Mouse (Mus musculus) intestine, embryonic 14.5 days (tissue): ENCODE results near the gene 2410002F23Rik. TPM values are rescaled to one million over a fixed set of nuclear protein-coding genes. Genes with fewer than 3 reads are reported as not detected.

Experiments
- ATAC-seq: fragments of 200-750 bp; cut with Nextera tagmentation; replicated peaks from 2 replicates; pipeline ENCODE4 v1.8.0; 2017; ENCODE audit warnings: low read depth, moderate number of reproducible peaks, moderate TSS enrichment, moderate library complexity; ENCODE audit not compliant: low FRiP score, low TSS enrichment
- DNase-seq: peaks from one replicate; pipeline ENCODE4 v3.0.0-alpha.2; 2018; ENCODE audit warnings: low spot score
- H3K27ac ChIP-seq: fragments of 300-500 bp; sonication (generic); 2 replicates; pipeline ENCODE4 v1.5.1; 2014; ENCODE audit warnings: low read depth, mild to moderate bottlenecking, control low read depth
- H3K27me3 ChIP-seq: fragments of 300-500 bp; sonication (generic); replicated peaks from 2 replicates; pipeline ENCODE4 v1.6.1; 2014; ENCODE audit warnings: low read length, control low read depth; ENCODE audit not compliant: control insufficient read depth, insufficient read depth
- H3K36me3 ChIP-seq: fragments of 300-500 bp; sonication (generic); 2 replicates; pipeline ENCODE4 v1.6.1; 2014; ENCODE audit warnings: low read length, control low read depth; ENCODE audit not compliant: control insufficient read depth, insufficient read depth
- H3K4me1 ChIP-seq: fragments of 300-500 bp; sonication (generic); replicated peaks from 2 replicates; pipeline ENCODE4 v1.6.1; 2014; ENCODE audit warnings: low read length, control low read depth, mixed read lengths; ENCODE audit not compliant: control insufficient read depth, insufficient read depth
- H3K4me2 ChIP-seq: fragments of 300-500 bp; sonication (generic); 2 replicates; pipeline ENCODE4 v1.6.1; 2014; ENCODE audit warnings: low read length
- H3K4me3 ChIP-seq: fragments of 300-500 bp; sonication (generic); 2 replicates; pipeline ENCODE4 v1.5.1; 2014; ENCODE audit warnings: low read depth, low read length, control low read depth, mixed read lengths
- H3K9ac ChIP-seq: fragments of 300-500 bp; sonication (generic); 2 replicates; pipeline ENCODE4 v1.6.1; 2014; ENCODE audit warnings: mild to moderate bottlenecking, low read length
- H3K9me3 ChIP-seq: fragments of 300-500 bp; sonication (generic); 2 replicates; pipeline ENCODE4 v1.6.1; 2016; ENCODE audit warnings: low read length, control low read depth; ENCODE audit not compliant: control insufficient read depth
- WGBS: fragments of 180-500 bp; shearing (Covaris S2); extraction: QIAGEN DNeasy Blood & Tissue Kit; methylation state at CpG from one replicate; pipeline ENCODE4 v1.1.7; 2014; 5-methylcytosine and 5-hydroxymethylcytosine counted together
- polyA plus RNA-seq: library from polyadenylated mRNA; unstranded; fragments of >200 nt; fragmentation: Nextera tagmentation; extraction: Ambion mirVana; gene quantifications from 2 replicates; pipeline ENCODE4 v1.2.1, GENCODE M21; 2014

Gene 2410002F23Rik
- polyA plus RNA-seq, 1 experiment from 2014 or later, result 129 TPM

DNA sequence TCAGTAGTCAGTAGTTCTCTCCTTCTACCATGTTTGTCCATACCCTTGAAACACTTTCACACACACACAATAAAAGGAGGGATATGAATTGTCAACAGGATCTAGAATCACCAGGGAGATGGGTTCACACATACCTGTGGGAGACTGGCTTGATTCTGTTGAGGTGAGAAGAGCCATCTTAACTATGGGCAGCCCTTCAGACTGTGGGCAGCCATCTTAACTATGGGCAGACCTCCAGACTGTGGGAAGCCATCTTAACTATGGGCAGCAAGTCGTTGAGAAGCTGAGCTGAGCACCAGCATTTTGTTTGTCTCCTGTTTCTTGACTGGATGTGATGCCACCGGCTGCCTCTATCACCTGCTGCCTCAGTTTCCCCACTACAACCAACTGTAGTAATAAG lies 24.8 kb downstream of the 2410002F23Rik start:
- ATAC-seq (no peak), DNase-seq (no peak)
- Histone ChIP-seq H3K36me3 (no peaks in the 10 kb centered on the region), H3K9ac (no peak overlapping the region), H3K9me3 (no peaks in the 10 kb centered on the region), H3K4me1 (no peaks in the 10 kb centered on the region), H3K27me3 (no peaks in the 10 kb centered on the region; the same call in 1 of the 2 replicates), H3K4me3 (no peak overlapping the region), H3K27ac (no peak overlapping the region), H3K4me2 (no peak overlapping the region)
- WGBS, result 79% methylated on average over 2 of the region's 2 CpGs

DNA sequence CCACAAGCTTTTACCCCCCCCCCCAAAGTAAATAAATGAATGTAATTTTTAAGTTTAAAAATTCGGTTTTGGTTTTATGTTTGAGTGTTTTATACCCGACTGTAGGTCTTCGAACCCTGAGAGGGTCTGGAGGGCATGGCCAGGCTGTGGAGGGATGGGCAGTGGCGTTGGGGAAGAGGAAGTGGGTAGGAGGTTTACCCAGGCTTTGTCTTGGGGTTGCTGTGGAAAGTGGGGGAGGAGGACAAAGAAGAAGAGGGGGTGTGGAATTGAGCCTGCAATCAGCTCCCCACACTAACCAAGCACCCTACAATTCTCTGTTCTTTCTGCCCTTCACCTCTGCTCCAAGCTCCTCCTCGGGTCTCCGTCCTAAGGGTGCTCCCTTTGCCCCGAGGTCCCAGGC lies 26.0 kb downstream of the 2410002F23Rik start:
- Histone ChIP-seq H3K4me2 (no peak overlapping the region), H3K9ac (no peak overlapping the region), H3K36me3 (no peaks in the 10 kb centered on the region), H3K9me3 (no peaks in the 10 kb centered on the region), H3K27ac (no peak overlapping the region), H3K27me3 (no peaks in the 10 kb centered on the region; the same call in 1 of the 2 replicates), H3K4me3 (no peak overlapping the region), H3K4me1 (no peaks in the 10 kb centered on the region)
- no peak for DNase-seq
- 87% methylated on average over 7 of the region's 7 CpGs for WGBS
- no peak for ATAC-seq

DNA sequence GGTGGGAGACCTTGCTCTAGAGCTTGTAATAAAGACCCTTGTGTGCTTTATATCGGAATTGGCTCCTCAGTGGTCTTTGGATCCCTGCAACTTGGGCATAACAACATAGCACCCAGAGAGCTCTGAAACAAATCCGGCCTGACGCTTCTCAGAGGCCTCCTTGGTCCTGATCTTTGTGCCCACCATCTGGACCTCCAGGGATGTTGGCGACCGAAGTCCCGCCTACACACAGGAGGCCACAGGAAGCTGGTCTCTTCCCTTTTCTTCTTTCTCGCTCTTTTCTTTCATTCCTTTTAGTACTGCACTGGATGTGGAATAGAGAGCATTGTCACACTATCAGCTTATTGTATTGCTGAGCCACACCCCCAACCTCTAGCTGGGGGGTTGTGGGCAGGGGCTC lies 26.9 kb downstream of the 2410002F23Rik start:
- ATAC-seq, result no peak
- no peak overlapping the region for H3K27ac ChIP-seq
- H3K9me3 ChIP-seq, result no peaks in the 10 kb centered on the region

DNA sequence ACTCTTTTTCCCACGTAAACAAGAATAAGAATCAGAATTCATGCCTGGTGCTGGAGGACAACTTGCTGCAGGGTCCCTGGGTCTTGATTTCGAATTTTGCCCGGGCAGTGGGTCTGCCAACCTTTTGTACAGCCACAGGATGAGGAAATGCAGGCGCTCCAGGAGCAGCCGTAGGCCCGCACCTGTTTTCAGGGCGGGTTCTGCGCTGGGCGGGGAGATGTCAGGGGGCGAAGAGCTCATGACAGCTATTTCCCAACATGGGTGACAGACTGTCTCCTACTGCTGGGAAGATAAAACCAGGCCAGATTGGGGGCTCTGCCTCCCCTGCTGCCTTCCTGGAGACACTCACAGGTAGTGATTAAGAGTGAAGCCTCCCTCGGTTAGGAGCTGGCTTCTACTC lies 27.6 kb downstream of the 2410002F23Rik start:
- no peak overlapping the region for H3K4me2 ChIP-seq
- WGBS, result 26% methylated on average over 11 of the region's 11 CpGs

More for the DNA sequence above, 26.9 kb downstream of the 2410002F23Rik start:
- H3K36me3 ChIP-seq, result no peaks in the 10 kb centered on the region
- 79% methylated on average over 7 of the region's 7 CpGs for WGBS
- H3K27me3 ChIP-seq, result no peaks in the 10 kb centered on the region; the same call in 1 of the 2 replicates
- no peak overlapping the region for H3K4me2 ChIP-seq
- H3K4me1 ChIP-seq, result no peaks in the 10 kb centered on the region
- no peak overlapping the region for H3K4me3 ChIP-seq
- no peak for DNase-seq
- H3K9ac ChIP-seq, result no peak overlapping the region

DNA sequence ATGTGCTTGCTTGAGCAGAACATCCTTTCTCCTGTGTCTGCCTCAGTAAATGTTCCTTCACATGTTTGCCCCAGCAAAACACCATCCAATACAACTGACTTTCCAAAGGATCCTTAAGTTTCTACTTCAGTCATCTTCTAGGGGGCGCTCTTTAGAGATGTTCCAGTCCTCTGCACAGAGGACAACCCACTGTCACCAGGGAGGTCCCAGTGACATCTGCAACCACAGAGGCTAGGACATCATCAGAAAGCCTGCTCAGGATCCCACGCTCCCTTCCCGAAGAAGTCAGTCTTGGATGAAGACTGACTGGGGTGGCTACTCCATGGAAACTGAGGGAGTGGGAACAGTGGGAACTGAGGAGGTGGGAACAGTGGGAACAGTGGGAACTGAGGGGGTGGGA lies 29.0 kb downstream of the 2410002F23Rik start:
- H3K4me3 ChIP-seq, result no peak overlapping the region
- H3K27me3 ChIP-seq, result no peaks in the 10 kb centered on the region; the same call in 1 of the 2 replicates
- WGBS, result 75% methylated on average over 3 of the region's 3 CpGs
- DNase-seq (no peak), ATAC-seq (no peak)
- H3K27ac ChIP-seq, result no peak overlapping the region
- no peaks in the 10 kb centered on the region for H3K4me1 ChIP-seq
- H3K4me2 ChIP-seq, result no peak overlapping the region
- H3K9me3 ChIP-seq, result no peaks in the 10 kb centered on the region
- no peak overlapping the region for H3K9ac ChIP-seq
- H3K36me3 ChIP-seq, result no peaks in the 10 kb centered on the region

More for the DNA sequence above, 27.6 kb downstream of the 2410002F23Rik start:
- DNase-seq (no peak), ATAC-seq (no peak)
- Histone ChIP-seq H3K9ac (no peak overlapping the region), H3K4me1 (no peaks in the 10 kb centered on the region), H3K4me3 (no peak overlapping the region), H3K27me3 (no peaks in the 10 kb centered on the region; the same call in 1 of the 2 replicates), H3K36me3 (no peaks in the 10 kb centered on the region), H3K9me3 (no peaks in the 10 kb centered on the region), H3K27ac (no peak overlapping the region)

DNA sequence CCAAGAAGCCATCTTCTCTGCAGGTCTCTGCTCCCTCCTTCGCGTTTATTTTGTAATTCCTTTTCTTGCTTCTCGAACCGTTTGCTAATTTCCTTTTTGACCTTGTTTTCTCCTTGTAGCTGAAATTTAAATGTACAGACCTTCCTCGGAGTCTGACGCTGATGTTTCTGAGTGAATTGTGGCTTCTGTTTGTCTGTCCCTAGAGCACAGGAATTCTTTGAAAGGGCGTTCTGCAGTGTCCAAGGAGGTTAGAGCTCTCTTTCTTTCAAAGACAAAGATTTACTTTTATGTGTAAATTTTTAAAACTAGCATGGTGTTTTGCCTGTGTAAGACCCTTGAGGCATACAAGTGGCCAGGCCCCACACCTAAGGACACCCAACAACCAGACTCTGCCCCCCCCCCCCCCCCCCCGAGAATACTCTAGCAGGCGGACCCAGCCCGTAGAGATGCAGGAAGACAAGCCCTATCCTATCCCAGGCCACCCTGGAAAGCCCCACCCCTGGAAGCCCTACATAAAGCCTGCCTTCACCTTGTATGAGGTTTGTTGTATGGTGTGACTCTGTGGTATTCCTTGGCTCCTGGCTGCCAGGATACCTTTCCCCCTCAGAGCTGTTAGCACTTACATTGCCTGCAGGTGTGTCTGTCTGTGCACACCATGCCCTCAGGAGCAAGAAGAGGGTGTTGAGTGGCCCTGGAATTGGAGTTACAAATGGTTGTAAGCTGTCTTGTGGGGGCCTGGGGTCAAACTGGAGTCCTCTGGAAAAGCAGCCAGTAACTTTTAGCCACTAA lies 30.1 kb downstream of the 2410002F23Rik start:
- Histone ChIP-seq H3K4me2 (no peak overlapping the region), H3K4me3 (no peak overlapping the region), H3K27ac (no peak overlapping the region), H3K9ac (no peak overlapping the region), H3K9me3 (no peaks in the 10 kb centered on the region), H3K27me3 (no peaks in the 10 kb centered on the region; the same call in 1 of the 2 replicates), H3K4me1 (no peaks in the 10 kb centered on the region), H3K36me3 (no peaks in the 10 kb centered on the region)
- DNase-seq, result no peak
- no peak for ATAC-seq
- 68% methylated on average over 10 of the region's 10 CpGs for WGBS

DNA sequence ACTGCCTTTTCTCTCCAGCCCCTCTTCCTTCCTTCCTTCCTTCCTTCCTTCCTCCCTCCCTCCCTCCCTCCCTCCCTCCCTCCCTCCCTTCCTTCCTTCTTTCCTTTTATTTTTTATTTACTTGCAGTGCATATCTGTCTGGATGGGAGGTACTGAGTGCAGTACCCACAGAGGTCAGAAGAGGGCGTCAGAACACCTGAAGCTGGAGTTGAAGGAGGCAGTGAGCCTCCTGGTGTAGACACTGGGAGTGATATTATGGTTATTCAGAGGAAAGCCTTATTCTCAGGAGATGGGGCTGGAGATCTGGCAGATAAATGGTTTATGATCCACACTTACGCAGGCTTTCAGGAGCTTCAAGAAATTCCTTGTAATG lies 30.7 kb downstream of the 2410002F23Rik start:
- Histone ChIP-seq H3K4me3 (no peak overlapping the region), H3K9ac (no peak overlapping the region), H3K4me2 (no peak overlapping the region), H3K4me1 (no peaks in the 10 kb centered on the region), H3K9me3 (no peaks in the 10 kb centered on the region), H3K27me3 (no peaks in the 10 kb centered on the region; the same call in 1 of the 2 replicates), H3K27ac (no peak overlapping the region), H3K36me3 (no peaks in the 10 kb centered on the region)
- no peak for ATAC-seq
- 45% methylated on average over 2 of the region's 2 CpGs for WGBS
- DNase-seq, result no peak

DNA sequence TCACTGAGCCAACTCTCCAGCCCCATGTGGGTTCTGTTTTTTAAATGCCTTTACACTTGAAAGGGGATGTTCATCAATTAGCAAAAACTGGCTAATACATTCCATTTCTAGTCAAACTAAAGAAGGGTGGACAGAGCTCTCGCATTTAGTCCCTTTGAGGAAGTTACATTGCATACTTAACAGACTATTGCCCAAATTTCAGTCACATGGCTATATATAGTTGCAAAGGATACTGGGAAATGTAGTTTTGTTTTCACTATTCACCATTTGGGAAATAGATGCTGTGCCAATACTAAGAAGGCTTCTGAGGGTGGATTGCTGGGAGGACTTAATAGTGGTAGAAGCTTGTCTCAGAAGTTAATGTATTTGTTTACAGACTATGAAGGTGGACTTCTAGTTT lies 34.4 kb downstream of the 2410002F23Rik start:
- H3K4me1 ChIP-seq, result no peaks in the 10 kb centered on the region
- H3K9me3 ChIP-seq, result no peaks in the 10 kb centered on the region
- no peak overlapping the region for H3K9ac ChIP-seq
- H3K27me3 ChIP-seq, result no peaks in the 10 kb centered on the region
- no peaks in the 10 kb centered on the region for H3K36me3 ChIP-seq
- H3K4me2 ChIP-seq, result no peak overlapping the region
- H3K4me3 ChIP-seq, result no peak overlapping the region
- DNase-seq (no peak), ATAC-seq (no peak)
- H3K27ac ChIP-seq, result no peak overlapping the region
- WGBS, result 64% methylated on average over 1 of the region's 1 CpGs

DNA sequence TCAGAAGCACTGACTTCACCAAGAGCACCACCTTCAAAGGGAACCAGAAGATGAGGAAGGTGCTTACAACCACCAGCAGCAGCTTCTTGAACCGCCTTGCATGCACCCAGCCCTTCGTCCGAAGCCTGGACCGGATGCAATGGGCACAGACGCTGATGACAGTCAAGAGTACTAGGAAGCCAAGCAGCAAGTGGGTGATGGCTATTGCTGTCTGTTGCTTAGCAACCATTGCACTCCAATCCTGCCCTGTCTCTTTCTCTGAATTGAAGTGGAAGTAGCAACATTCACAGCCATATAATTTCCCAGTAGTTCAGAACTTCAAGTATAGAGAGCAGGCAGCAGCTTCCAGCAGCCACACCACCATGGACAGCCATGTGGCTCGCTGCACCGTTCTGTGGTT lies 35.1 kb downstream of the 2410002F23Rik start:
- no peak for DNase-seq
- no peaks in the 10 kb centered on the region for H3K27me3 ChIP-seq
- ATAC-seq, result no peak
- no peak overlapping the region for H3K27ac ChIP-seq
- 73% methylated on average over 7 of the region's 7 CpGs for WGBS
- H3K9me3 ChIP-seq, result no peaks in the 10 kb centered on the region
- H3K9ac ChIP-seq, result no peak overlapping the region
- no peak overlapping the region for H3K4me3 ChIP-seq
- no peaks in the 10 kb centered on the region for H3K4me1 ChIP-seq
- no peak overlapping the region for H3K4me2 ChIP-seq
- H3K36me3 ChIP-seq, result no peaks in the 10 kb centered on the region
